Mouse (Mus musculus): ENCODE results near the gene Pinlyp. TPM values are rescaled to one million over a fixed set of nuclear protein-coding genes. Genes with fewer than 3 reads are reported as not detected.

Pinlyp gene
- polyA plus RNA-seq, 1 experiment from 2014 or later: 0.19 TPM

DNA sequence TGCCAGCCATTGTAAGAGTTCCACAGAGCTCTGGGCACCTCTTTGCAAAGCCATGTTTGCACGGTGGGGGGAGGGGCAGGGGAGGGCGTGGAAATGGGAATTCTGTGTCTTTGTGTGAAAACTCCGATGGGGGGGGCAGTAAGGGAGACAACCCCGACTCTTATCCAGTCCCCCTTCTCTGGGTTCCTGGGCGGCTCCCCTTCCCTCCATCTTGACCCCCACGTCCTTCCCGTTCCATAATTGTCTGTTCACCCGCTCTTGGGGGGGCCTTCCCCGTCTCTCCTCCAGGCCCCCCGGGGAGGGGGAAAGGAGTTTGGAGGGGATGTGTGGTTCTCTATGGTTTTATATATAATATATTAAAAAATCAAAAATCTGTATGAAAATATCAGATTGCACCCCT is 41.9 kb downstream of the Pinlyp start:
- 0 out of 2 replicates have a peak, but pooled peaks cover 2% of the 10 kb centered on the region for H3K9me3 ChIP-seq (ENCODE audit: low read length)
- no peak for DNase-seq (ENCODE audit: low spot score)
- H3K27ac ChIP-seq (ENCODE audit: low read length): no peak overlapping the region
- no peak overlapping the region for H3K9ac ChIP-seq (replicated peaks; ENCODE audit: low read depth)
- peaks cover 3% of the 10 kb centered on the region for H3K4me1 ChIP-seq (ENCODE audit: insufficient read depth, low read depth, low read length)
- TF ChIP-seq EP300 (IDR thresholded peaks at IDR 0.05): no peak
- TF ChIP-seq CTCF (IDR thresholded peaks at IDR 0.05): no peak
- no peak overlapping the region for H3K4me3 ChIP-seq (ENCODE audit: low read depth, low read length)
- H3K27me3 ChIP-seq (replicated peaks; ENCODE audit: insufficient read depth, low read length): peaks cover 14% of the 10 kb centered on the region
- 20% methylated on average over 10 of the region's 10 CpGs for WGBS
- no peak overlapping the region for H3K4me2 ChIP-seq (replicated peaks; ENCODE audit: low read depth, low read length)
- no peaks in the 10 kb centered on the region for H3K36me3 ChIP-seq (ENCODE audit: insufficient read depth, low read length)
- no peak for ATAC-seq

- TF ChIP-seq EP300 (IDR thresholded peaks at IDR 0.05): no peak
- TF ChIP-seq CTCF (IDR thresholded peaks at IDR 0.05): peak; percentile 60
- no peak for ATAC-seq
- no peak overlapping the region for H3K27ac ChIP-seq (ENCODE audit: low read length)
- no peak overlapping the region for H3K4me3 ChIP-seq (ENCODE audit: low read depth, low read length)
- no peaks in the 10 kb centered on the region for H3K36me3 ChIP-seq (ENCODE audit: insufficient read depth, low read length)
- H3K9me3 ChIP-seq (ENCODE audit: low read length): 0 out of 2 replicates have a peak, but pooled peaks cover 2% of the 10 kb centered on the region
- no peak for DNase-seq (ENCODE audit: low spot score)
- no peak overlapping the region for H3K9ac ChIP-seq (replicated peaks; ENCODE audit: low read depth)
- no peak overlapping the region for H3K4me2 ChIP-seq (replicated peaks; ENCODE audit: low read depth, low read length)
- H3K27me3 ChIP-seq (replicated peaks; ENCODE audit: insufficient read depth, low read length): peaks cover 19% of the 10 kb centered on the region
- peaks cover 1% of the 10 kb centered on the region; the same call in 1 of the 2 replicates for H3K4me1 ChIP-seq (ENCODE audit: insufficient read depth, low read depth, low read length)
- WGBS: 39% methylated on average over 21 of the region's 21 CpGs
Observed at GRCm38 (mm10) chr7:24501492-24501891, 44.4 kb downstream of the Pinlyp start.

- H3K27me3 ChIP-seq (replicated peaks; ENCODE audit: insufficient read depth, low read length): peaks cover 19% of the 10 kb centered on the region
- H3K9ac ChIP-seq (replicated peaks; ENCODE audit: low read depth): no peak overlapping the region
- H3K4me2 ChIP-seq (replicated peaks; ENCODE audit: low read depth, low read length): no peak overlapping the region
- 0 out of 2 replicates have a peak, but pooled peaks cover 2% of the 10 kb centered on the region for H3K9me3 ChIP-seq (ENCODE audit: low read length)
- DNase-seq (ENCODE audit: low spot score) (no peak), ATAC-seq (no peak)
- H3K4me3 ChIP-seq (ENCODE audit: low read depth, low read length): no peak overlapping the region
- no peaks in the 10 kb centered on the region for H3K4me1 ChIP-seq (ENCODE audit: insufficient read depth, low read depth, low read length)
- TF ChIP-seq EP300 (IDR thresholded peaks at IDR 0.05) (no peak), CTCF (IDR thresholded peaks at IDR 0.05) (peak; percentile 53)
- H3K27ac ChIP-seq (ENCODE audit: low read length): no peak overlapping the region
- H3K36me3 ChIP-seq (ENCODE audit: insufficient read depth, low read length): no peaks in the 10 kb centered on the region
- WGBS: 34% methylated on average over 7 of the region's 7 CpGs
Observed at GRCm38 (mm10) chr7:24500929-24501328, 45.0 kb downstream of the Pinlyp start.

DNA sequence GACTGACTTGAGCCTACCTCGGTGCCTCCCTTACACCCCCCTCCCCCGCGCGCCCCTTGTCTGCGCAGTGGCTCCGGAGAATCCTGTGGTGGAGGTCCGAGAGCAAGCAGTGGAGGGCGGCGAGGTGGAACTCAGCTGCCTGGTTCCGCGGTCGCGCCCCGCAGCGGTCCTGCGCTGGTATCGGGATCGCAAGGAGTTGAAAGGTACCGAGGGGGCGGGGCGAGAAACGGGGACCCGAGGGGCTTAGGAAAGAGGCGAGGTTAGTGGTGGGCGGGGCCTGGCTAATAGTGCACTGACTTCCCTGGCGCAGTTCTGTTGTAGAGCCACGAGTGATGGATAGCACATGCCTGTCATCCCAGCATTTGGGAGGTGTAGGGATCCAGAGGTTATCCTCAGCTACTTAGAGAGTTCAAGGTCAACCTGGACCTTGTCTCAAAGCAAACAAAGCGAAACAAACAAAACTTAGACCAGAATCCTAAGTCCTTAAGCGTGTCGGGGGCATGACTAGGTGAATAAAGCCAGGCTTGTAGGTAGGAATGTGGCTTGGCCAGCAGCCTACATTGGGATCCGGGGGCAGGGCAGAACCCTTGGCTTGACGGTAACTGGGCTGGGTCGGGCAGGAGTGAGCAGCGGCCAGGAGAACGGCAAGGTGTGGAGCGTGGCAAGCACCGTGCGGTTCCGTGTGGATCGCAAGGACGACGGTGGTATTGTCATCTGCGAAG is 45.9 kb downstream of the Pinlyp start:
- H3K27me3 ChIP-seq (replicated peaks; ENCODE audit: insufficient read depth, low read length): peaks cover 19% of the 10 kb centered on the region
- no peak for DNase-seq (ENCODE audit: low spot score)
- peak overlapping the region; percentile 49 for H3K4me2 ChIP-seq (replicated peaks; ENCODE audit: low read depth, low read length)
- WGBS: 10% methylated on average over 43 of the region's 43 CpGs
- no peaks in the 10 kb centered on the region for H3K4me1 ChIP-seq (ENCODE audit: insufficient read depth, low read depth, low read length)
- no peak overlapping the region for H3K27ac ChIP-seq (ENCODE audit: low read length)
- ATAC-seq: peak; percentile 53
- 0 out of 2 replicates have a peak, but pooled peaks cover 2% of the 10 kb centered on the region for H3K9me3 ChIP-seq (ENCODE audit: low read length)
- H3K4me3 ChIP-seq (ENCODE audit: low read depth, low read length): no peak overlapping the region
- no peak for TF ChIP-seq CTCF (IDR thresholded peaks at IDR 0.05)
- no peak for TF ChIP-seq EP300 (IDR thresholded peaks at IDR 0.05)
- H3K9ac ChIP-seq (replicated peaks; ENCODE audit: low read depth): no peak overlapping the region
- H3K36me3 ChIP-seq (ENCODE audit: insufficient read depth, low read length): no peaks in the 10 kb centered on the region

Other genes starting within 250 kb of the Pinlyp start
- gene Zfp61, start 244.9 kb downstream of the Pinlyp start, polyA plus RNA-seq (2015; fragmentation: Nextera tagmentation; extraction: Ambion mirVana): 15.7 and 16.7 TPM in 2 replicates
- 5.2 and 5.7 TPM in 2 replicates for gene Zfp94, start 229.5 kb downstream of the Pinlyp start, polyA plus RNA-seq (2015; fragmentation: Nextera tagmentation; extraction: Ambion mirVana)
- 0.27 TPM in 2 replicates for gene Tescl, start 212.2 kb downstream of the Pinlyp start, polyA plus RNA-seq (2015; fragmentation: Nextera tagmentation; extraction: Ambion mirVana)
- gene Lypd5, start 196.9 kb downstream of the Pinlyp start, polyA plus RNA-seq (2015; fragmentation: Nextera tagmentation; extraction: Ambion mirVana): not detected in 2 replicates
- 2.0 and 2.6 TPM in 2 replicates for gene Kcnn4, start 175.9 kb downstream of the Pinlyp start, polyA plus RNA-seq (2015; fragmentation: Nextera tagmentation; extraction: Ambion mirVana)
- 15.2 and 16.4 TPM in 2 replicates for gene Smg9, start 146.5 kb downstream of the Pinlyp start, polyA plus RNA-seq (2015; fragmentation: Nextera tagmentation; extraction: Ambion mirVana)
- 0.24 and 0.29 TPM in 2 replicates for gene Irgc1, start 93.8 kb downstream of the Pinlyp start, polyA plus RNA-seq (2015; fragmentation: Nextera tagmentation; extraction: Ambion mirVana)
- gene Plaur, start 83.6 kb downstream of the Pinlyp start, polyA plus RNA-seq (2015; fragmentation: Nextera tagmentation; extraction: Ambion mirVana): 65.8 and 72.0 TPM in 2 replicates
- gene Cadm4, start 64.1 kb downstream of the Pinlyp start, polyA plus RNA-seq (2015; fragmentation: Nextera tagmentation; extraction: Ambion mirVana): 1.7 and 1.9 TPM in 2 replicates
- 13.1 and 17.0 TPM in 2 replicates for gene Zfp428, start 39.1 kb downstream of the Pinlyp start, polyA plus RNA-seq (2015; fragmentation: Nextera tagmentation; extraction: Ambion mirVana)
- 0.06 and 0.10 TPM in 2 replicates for gene AC161166.1, start 33.7 kb downstream of the Pinlyp start, polyA plus RNA-seq (2015; fragmentation: Nextera tagmentation; extraction: Ambion mirVana)
- 3.5 and 4.0 TPM in 2 replicates for gene Irgq, start 15.4 kb downstream of the Pinlyp start, polyA plus RNA-seq (2015; fragmentation: Nextera tagmentation; extraction: Ambion mirVana)
- gene Xrcc1, start 171 bp upstream of the Pinlyp start, polyA plus RNA-seq (2015; fragmentation: Nextera tagmentation; extraction: Ambion mirVana): 35.4 and 37.0 TPM in 2 replicates
- 13.4 and 14.5 TPM in 2 replicates for gene Ethe1, start 41.4 kb upstream of the Pinlyp start, polyA plus RNA-seq (2015; fragmentation: Nextera tagmentation; extraction: Ambion mirVana)
- 1.5 TPM in 2 replicates for gene Zfp575, start 41.5 kb upstream of the Pinlyp start, polyA plus RNA-seq (2015; fragmentation: Nextera tagmentation; extraction: Ambion mirVana)
- gene Phldb3, start 64.6 kb upstream of the Pinlyp start, polyA plus RNA-seq (2015; fragmentation: Nextera tagmentation; extraction: Ambion mirVana): 0.33 and 0.42 TPM in 2 replicates
- gene Lypd3, start 90.4 kb upstream of the Pinlyp start, polyA plus RNA-seq (2015; fragmentation: Nextera tagmentation; extraction: Ambion mirVana): not detected in 2 replicates
- gene Tex101, start 130.6 kb upstream of the Pinlyp start, polyA plus RNA-seq (2015; fragmentation: Nextera tagmentation; extraction: Ambion mirVana): not detected in 2 replicates
- not detected in 2 replicates for gene BC049730, start 163.1 kb upstream of the Pinlyp start, polyA plus RNA-seq (2015; fragmentation: Nextera tagmentation; extraction: Ambion mirVana)
- gene Gm4763, start 180.8 kb upstream of the Pinlyp start, polyA plus RNA-seq (2015; fragmentation: Nextera tagmentation; extraction: Ambion mirVana): not detected in 2 replicates
- 3.5 and 4.1 TPM in 2 replicates for gene Cd177, start 214.2 kb upstream of the Pinlyp start, polyA plus RNA-seq (2015; fragmentation: Nextera tagmentation; extraction: Ambion mirVana)
- 0.73 and 0.82 TPM in 2 replicates for gene Ceacam10, start 231.1 kb upstream of the Pinlyp start, polyA plus RNA-seq (2015; fragmentation: Nextera tagmentation; extraction: Ambion mirVana)